Mouse (Mus musculus) forelimb bud, embryonic 11.5 days (tissue): ENCODE measurements around the gene Kcnb1.

Source experiments
- DNase-seq: peaks from one replicate; pipeline ENCODE4 v3.0.0-alpha.2; 2012; ENCODE audit warnings: low read depth, low spot score

The Kcnb1 gene

GRCm38 (mm10) chr2:167079535-167080257 lies 110.3 kb downstream of the Kcnb1 start:
- DNase-seq: no peak

- DNase-seq: no peak
These were observed 110.9 kb downstream of the Kcnb1 start for GRCm38 (mm10) chr2:167078931-167079495.

DNA sequence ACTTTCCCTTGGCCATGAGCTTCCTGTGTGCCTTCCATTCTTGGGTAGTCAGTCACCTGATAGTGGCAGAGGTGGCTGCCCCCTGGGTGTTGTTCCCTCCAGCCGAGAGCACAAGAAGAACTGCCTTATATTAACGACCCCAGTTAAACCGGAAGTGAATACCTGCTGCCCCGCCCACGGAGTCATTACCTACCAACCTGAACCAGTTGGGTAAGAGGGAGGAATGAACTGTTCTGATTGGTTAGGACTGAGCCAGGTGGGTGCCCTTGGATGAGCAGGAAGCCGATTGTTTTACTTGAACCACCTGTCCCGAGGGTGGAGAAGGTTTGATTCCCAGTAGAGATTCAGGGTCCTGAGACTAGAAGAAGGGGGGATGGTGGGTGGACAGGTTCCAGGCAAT lies 111.5 kb downstream of the Kcnb1 start:
- no peak for DNase-seq

DNA sequence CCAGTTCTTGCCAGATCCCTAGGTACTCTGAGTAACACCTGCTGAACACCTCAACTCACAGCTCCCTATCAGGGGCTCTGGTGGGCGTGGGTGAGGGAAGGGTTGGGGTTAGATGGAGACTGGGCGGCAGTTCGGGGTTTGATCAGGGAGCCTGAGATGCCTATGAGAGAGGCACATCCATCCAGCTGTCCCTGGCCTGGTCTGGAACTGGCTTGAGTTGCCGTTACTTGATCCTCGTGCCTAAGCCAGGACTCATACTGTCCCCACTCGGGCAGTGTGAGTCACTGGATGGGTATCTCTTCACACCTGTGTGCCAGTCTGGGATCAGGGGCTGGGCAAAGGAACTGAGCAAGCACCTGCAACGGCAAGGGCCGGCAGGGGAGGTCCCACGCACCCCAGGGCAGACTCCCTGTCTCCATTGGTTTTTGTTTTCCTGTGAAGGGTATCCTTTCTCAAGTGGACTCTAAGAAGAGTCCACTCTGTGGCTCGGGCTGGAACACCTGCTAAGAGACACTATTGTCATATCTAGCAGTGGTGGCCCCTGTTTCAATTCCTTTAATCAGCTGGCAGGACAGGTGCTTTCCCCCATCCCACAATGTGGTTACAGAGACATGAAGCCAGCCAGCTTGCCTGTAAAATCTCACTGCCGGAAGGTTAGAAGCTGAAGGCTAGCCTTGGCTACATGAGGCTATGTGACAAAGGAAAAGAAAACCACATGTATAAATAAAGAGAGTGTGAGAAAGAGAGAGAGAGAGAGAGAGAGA lies 112.6 kb downstream of the Kcnb1 start:
- DNase-seq: no peak

GRCm38 (mm10) chr2:167076759-167077158 lies 113.2 kb downstream of the Kcnb1 start:
- DNase-seq: no peak

DNA sequence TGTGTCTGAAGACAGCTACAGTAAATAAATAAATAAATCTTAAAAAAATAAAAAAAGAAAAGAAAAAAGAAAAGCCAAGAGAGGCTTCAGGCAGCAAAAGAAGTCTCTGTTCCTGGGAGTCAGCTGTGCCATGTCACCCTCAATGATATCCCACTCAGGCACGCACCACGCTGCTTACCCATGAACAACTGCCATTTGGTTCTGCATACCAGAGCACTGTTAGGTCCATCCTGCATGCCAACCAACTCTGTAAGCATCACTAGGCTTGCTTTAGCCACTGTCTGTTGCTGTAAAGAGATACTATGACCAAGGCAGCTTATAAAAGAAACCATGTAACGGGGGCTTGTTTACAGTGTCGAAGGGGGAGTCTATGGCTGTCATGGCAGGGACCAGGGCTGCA lies 113.6 kb downstream of the Kcnb1 start:
- DNase-seq: no peak

GRCm38 (mm10) chr2:167074587-167074986 lies 115.4 kb downstream of the Kcnb1 start:
- no peak for DNase-seq

- DNase-seq: peak; percentile 97
These were observed 118.0 kb downstream of the Kcnb1 start for GRCm38 (mm10) chr2:167071641-167072601.

DNA sequence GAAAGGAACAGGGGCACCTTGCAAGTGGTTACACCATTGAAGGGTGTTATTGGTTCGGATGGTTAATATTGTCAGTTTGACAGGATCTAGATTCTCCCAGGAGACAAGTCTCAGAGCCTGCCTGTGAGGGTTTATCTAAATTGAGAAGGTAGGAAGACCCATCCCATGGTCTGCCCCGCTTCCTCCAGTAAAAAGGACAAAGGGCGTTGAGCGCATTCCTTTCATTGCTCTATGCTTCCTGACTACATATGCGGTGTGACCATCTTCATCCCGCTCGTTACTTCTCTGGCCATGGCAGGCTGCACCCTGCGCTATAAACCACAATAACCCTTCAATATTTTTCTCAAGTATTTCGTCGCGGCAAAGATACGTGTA lies 118.7 kb downstream of the Kcnb1 start:
- DNase-seq: no peak

- no peak for DNase-seq
These were observed 119.6 kb downstream of the Kcnb1 start for GRCm38 (mm10) chr2:167070341-167070740.

GRCm38 (mm10) chr2:167067575-167067974 lies 122.4 kb downstream of the Kcnb1 start:
- no peak for DNase-seq

- no peak for DNase-seq
These were observed 123.1 kb downstream of the Kcnb1 start for GRCm38 (mm10) chr2:167066528-167067516.

- DNase-seq: no peak
These were observed 123.9 kb downstream of the Kcnb1 start for GRCm38 (mm10) chr2:167066031-167066430.

- no peak for DNase-seq
These were observed 125.2 kb downstream of the Kcnb1 start for GRCm38 (mm10) chr2:167064601-167065295.

GRCm38 (mm10) chr2:167063906-167064496 lies 126.0 kb downstream of the Kcnb1 start:
- DNase-seq: no peak

- peak; percentile 94 for DNase-seq
These were observed 126.7 kb downstream of the Kcnb1 start, which contains the start of gene Znfx1 for GRCm38 (mm10) chr2:167062965-167063880. Gene Znfx1, minus strand, starts transcription at chr2:167063015.

GRCm38 (mm10) chr2:167062497-167062911 lies 127.5 kb downstream of the Kcnb1 start:
- peak; percentile 84 for DNase-seq

DNA sequence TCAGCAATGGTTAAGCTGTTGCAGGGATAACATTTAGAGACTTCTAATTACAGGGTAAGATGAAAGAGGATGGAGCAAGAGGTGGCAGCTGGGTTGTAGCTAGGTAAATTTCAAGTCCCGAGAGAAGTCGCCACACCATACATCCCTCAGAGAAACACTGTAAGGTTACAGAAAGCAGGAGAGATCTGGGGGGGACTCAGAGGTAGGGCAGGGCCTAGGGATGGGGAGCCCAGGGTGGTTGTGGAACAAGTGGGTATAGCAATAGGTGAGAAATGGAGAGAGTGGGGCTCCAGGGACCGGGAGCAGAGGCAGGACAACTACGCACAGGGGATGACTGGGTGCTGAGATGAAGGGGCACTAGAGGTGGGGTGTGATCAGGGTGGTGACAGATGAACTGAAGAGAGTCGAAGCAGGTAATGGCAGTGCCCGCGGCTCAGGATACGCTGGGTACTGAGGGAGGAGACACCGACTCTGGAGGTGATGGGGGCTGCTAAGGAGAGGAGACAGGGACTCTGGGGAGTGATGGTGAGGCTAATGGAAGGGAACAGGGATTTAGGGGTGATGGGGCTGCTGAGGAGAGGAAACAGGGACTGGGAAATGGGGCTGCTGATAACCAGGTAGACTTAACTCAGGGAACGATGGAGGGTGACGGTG lies 128.4 kb downstream of the Kcnb1 start:
- DNase-seq: no peak
